Mouse (Mus musculus) ES-Bruce4 (cell line): ENCODE data around the gene Pdzk1ip1.

Experiments
- CTCF ChIP-seq: IDR thresholded peaks from one replicate; pipeline ENCODE4 v1.8.1; 2011; ENCODE audit warnings: low read depth, low read length
- EP300 ChIP-seq: IDR thresholded peaks from 2 replicates; pipeline ENCODE4 v1.6.1; 2011; ENCODE audit warnings: low read depth, low read length; ENCODE audit not compliant: insufficient read depth
- POLR2A ChIP-seq: IDR thresholded peaks from one replicate; pipeline ENCODE4 v1.8.1; 2011; ENCODE audit warnings: low read length; ENCODE audit not compliant: insufficient read depth

GRCm38 (mm10) chr4:115062875-115063517 lies 25.5 kb upstream of the Pdzk1ip1 start:
- TF ChIP-seq EP300 (no peak), CTCF (no peak), POLR2A (no peak)
